Mouse (Mus musculus): ENCODE results near the gene Cyp2a22. TPM values are rescaled to one million over a fixed set of nuclear protein-coding genes. Genes with fewer than 3 reads are reported as not detected.
"Not testable (repeated sequence)": the region's sequence is repeated elsewhere in the genome, so short reads cannot be mapped to it uniquely, and the experiment has no call there.

Gene Cyp2a22
- not detected in 2 replicates for polyA plus RNA-seq (2016; fragmentation: Nextera tagmentation; extraction: Ambion mirVana)

DNA sequence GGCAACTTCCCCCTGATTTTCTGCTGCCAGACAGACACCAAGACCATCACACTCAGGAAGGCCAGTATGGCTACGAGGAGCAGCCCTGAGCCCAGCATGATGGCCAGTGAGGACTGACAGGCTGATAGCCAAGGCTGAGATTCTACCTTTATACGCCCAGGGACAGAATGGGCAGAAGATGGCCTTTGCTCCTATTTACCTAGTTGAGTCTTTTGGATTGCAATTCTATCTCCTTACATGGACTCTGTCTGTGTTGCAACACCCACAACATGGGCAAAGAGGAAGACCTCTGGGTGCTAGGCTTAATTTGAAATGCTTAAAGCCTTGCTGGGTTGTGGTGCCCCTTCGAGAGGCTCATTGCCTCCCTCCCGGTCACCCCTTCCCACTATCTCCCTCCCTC lies at the start of gene Cyp2a22:
Cyp2a22 (minus strand) TSS at position 123 of the 400 bp plus-strand sequence.
- H3K27ac ChIP-seq (replicated peaks) = no peak within 1 kb of the TSS
- 84% methylated on average over 4 of the region's 4 CpGs for WGBS
- no peak for DNase-seq (ENCODE audit: low spot score)
- no peaks in the 10 kb centered on the region for H3K4me1 ChIP-seq
- no peaks in the 10 kb centered on the region for H3K36me3 ChIP-seq (replicated peaks)
- H3K27me3 ChIP-seq (replicated peaks; ENCODE audit: low read depth, poor library complexity, severe bottlenecking) = no peaks in the 10 kb centered on the region
- no peak within 1 kb of the TSS for H3K4me3 ChIP-seq
- peaks cover 22% of the 10 kb centered on the region; the same call in 1 of the 2 replicates for H3K9me3 ChIP-seq

DNA sequence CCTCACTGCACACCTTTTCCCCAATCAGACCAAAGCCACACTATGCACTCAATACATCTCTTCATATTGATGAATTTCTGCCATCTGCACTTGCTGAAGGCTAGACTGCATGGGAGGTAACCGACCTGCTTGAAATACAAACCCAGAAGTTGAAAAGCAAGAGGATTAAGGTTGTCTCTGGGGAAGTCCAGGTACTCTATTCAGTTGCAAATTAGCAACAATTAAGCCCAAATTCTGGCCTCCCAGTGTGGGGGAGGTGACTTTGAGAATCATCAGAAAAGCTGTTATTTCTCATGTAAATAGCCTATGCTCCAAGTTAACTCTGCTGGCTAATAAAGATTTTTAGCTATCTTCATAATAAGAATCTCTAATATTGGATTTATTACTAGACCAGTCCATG lies 44.0 kb upstream of the Cyp2a22 start:
- H3K4me1 ChIP-seq; H3K27ac ChIP-seq (replicated peaks); DNase-seq (ENCODE audit: low spot score); H3K4me3 ChIP-seq; H3K36me3 ChIP-seq (replicated peaks); H3K9me3 ChIP-seq; H3K27me3 ChIP-seq (replicated peaks; ENCODE audit: low read depth, poor library complexity, severe bottlenecking): not testable (repeated sequence)
- 22% methylated on average over 1 of the region's 1 CpGs for WGBS

DNA sequence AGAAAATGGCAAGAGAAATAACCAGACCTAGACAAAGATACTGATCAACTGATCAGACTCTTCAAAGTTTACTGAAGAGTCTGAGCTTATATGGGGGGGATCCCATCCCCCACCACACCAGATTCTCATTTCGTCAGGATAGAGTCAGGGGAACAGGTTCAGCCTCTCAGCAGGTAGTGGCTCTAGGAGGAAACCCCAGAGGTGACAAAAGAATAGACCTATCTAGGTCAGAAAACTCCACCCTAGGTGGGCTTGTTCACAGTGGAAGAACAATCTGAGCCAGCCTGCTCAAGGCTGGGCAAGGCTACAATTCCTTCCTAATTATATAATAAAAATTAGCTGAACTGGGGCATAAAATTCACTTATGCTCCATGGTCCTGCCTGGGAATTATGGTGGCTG lies 43.4 kb upstream of the Cyp2a22 start:
- no peak for DNase-seq (ENCODE audit: low spot score)
- Histone ChIP-seq H3K9me3 (peaks cover 6% of the 10 kb centered on the region; the same call in 1 of the 2 replicates), H3K4me1 (no peaks in the 10 kb centered on the region), H3K27ac (replicated peaks) (no peak overlapping the region), H3K4me3 (no peak overlapping the region), H3K27me3 (replicated peaks; ENCODE audit: low read depth, poor library complexity, severe bottlenecking) (no peaks in the 10 kb centered on the region), H3K36me3 (replicated peaks) (no peaks in the 10 kb centered on the region)
- 12% methylated on average over 1 of the region's 1 CpGs for WGBS

- not testable (repeated sequence) for H3K36me3 ChIP-seq (replicated peaks); H3K27me3 ChIP-seq (replicated peaks; ENCODE audit: low read depth, poor library complexity, severe bottlenecking); DNase-seq (ENCODE audit: low spot score); H3K27ac ChIP-seq (replicated peaks); H3K4me1 ChIP-seq; H3K4me3 ChIP-seq; H3K9me3 ChIP-seq
- 89% methylated on average over 1 of the region's 1 CpGs for WGBS
Observed at GRCm38 (mm10) chr7:26981937-26982336, 42.8 kb upstream of the Cyp2a22 start.

DNA sequence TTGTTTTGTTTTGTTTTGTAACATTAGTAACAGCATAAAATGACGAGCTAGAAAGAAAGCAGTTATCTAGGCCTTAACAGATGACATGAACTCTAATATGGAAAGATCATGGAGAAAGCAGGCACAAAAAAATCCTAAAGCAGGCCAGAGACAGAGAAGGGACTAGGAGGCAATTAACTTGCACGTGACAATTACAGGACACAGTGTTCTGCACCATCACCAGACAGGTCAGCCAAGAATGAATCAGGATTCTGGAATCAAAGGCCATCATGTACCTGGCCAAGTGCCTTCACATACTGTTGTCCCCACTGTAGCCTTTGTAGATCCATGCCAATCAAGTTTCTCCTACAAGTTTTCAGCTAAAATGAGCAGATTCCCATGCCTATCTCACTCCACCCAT lies 42.3 kb upstream of the Cyp2a22 start:
- not testable (repeated sequence) for H3K4me3 ChIP-seq; DNase-seq (ENCODE audit: low spot score); H3K4me1 ChIP-seq; H3K9me3 ChIP-seq; H3K27me3 ChIP-seq (replicated peaks; ENCODE audit: low read depth, poor library complexity, severe bottlenecking); H3K27ac ChIP-seq (replicated peaks); H3K36me3 ChIP-seq (replicated peaks)
- WGBS = 79% methylated on average over 2 of the region's 2 CpGs

DNA sequence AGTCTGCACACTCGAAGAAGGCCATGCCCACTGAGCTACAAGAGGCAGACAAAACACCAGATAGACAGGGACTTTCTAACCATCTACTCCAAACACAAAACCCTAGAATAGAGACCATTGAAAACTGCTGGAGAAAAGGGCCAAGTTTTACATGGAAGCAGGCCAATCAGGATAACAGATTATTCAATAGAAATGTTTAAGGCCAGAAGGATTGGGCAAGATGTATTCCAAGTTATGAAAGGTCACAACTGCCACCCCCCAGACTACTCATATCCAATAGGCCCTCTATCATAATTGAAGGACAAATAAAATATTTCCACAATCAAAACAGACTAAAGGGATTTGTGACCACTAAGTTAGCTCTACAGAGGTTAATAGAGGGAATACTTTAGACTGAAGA lies 23.2 kb upstream of the Cyp2a22 start:
- H3K4me3 ChIP-seq; DNase-seq (ENCODE audit: low spot score); H3K36me3 ChIP-seq (replicated peaks); H3K9me3 ChIP-seq; H3K27ac ChIP-seq (replicated peaks); H3K4me1 ChIP-seq; H3K27me3 ChIP-seq (replicated peaks; ENCODE audit: low read depth, poor library complexity, severe bottlenecking): not testable (repeated sequence)
- WGBS = 66% methylated on average over 1 of the region's 1 CpGs

DNA sequence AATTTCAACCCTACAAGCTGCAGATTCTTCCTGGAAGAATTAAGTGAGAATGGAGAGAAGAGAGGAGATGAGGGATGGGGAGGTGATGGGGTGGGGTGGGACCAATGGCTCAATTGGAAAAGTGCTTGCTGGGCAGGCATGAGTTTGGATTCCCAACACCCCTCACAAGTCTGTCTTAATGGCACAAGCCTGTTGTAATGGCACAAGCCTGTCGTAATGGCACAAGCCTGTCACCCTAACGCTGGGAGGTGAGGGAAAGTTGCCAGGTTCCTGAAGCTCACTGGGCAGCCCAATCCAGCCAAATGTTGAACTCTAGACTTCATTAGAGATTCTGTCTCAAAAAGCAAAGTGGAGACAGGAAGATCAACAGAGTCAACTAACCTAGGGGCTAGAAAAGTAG lies 14.1 kb upstream of the Cyp2a22 start:
- H3K27me3 ChIP-seq (replicated peaks; ENCODE audit: low read depth, poor library complexity, severe bottlenecking); H3K27ac ChIP-seq (replicated peaks); H3K4me3 ChIP-seq; DNase-seq (ENCODE audit: low spot score); H3K9me3 ChIP-seq; H3K4me1 ChIP-seq; H3K36me3 ChIP-seq (replicated peaks): not testable (repeated sequence)
- WGBS = 79% methylated on average over 2 of the region's 2 CpGs

GRCm38 (mm10) chr7:26952671-26953070 lies 13.5 kb upstream of the Cyp2a22 start:
- H3K27me3 ChIP-seq (replicated peaks; ENCODE audit: low read depth, poor library complexity, severe bottlenecking); H3K9me3 ChIP-seq; H3K36me3 ChIP-seq (replicated peaks); H3K4me3 ChIP-seq; H3K4me1 ChIP-seq; DNase-seq (ENCODE audit: low spot score); H3K27ac ChIP-seq (replicated peaks): not testable (repeated sequence)
- WGBS = 82% methylated on average over 3 of the region's 3 CpGs

GRCm38 (mm10) chr7:26941320-26941925 lies 2.2 kb upstream of the Cyp2a22 start:
- not testable (repeated sequence) for H3K4me3 ChIP-seq; H3K36me3 ChIP-seq (replicated peaks); H3K27me3 ChIP-seq (replicated peaks; ENCODE audit: low read depth, poor library complexity, severe bottlenecking); DNase-seq (ENCODE audit: low spot score); H3K27ac ChIP-seq (replicated peaks); H3K4me1 ChIP-seq
- H3K9me3 ChIP-seq = peaks cover 26% of the 10 kb centered on the region; the same call in 1 of the 2 replicates
- 56% methylated on average over 2 of the region's 2 CpGs for WGBS

GRCm38 (mm10) chr7:26917114-26917513 lies 22.1 kb downstream of the Cyp2a22 start:
- H3K27ac ChIP-seq (replicated peaks); H3K27me3 ChIP-seq (replicated peaks; ENCODE audit: low read depth, poor library complexity, severe bottlenecking); H3K4me3 ChIP-seq; H3K4me1 ChIP-seq; DNase-seq (ENCODE audit: low spot score); H3K36me3 ChIP-seq (replicated peaks): not testable (repeated sequence)
- peaks cover 12% of the 10 kb centered on the region; the same call in 1 of the 2 replicates for H3K9me3 ChIP-seq
- WGBS = 69% methylated on average over 2 of the region's 2 CpGs

Other genes starting within 250 kb of the Cyp2a22 start
- gene Cyp2b19, start 182.2 kb downstream of the Cyp2a22 start, polyA plus RNA-seq (2016; fragmentation: Nextera tagmentation; extraction: Ambion mirVana) = 0.05 TPM in 1 of 2 replicates, not detected in the other
- gene Cyp2g1, start 130.5 kb downstream of the Cyp2a22 start, polyA plus RNA-seq (2016; fragmentation: Nextera tagmentation; extraction: Ambion mirVana) = not detected in 2 replicates
- gene Cyp2a5, start 104.1 kb downstream of the Cyp2a22 start, polyA plus RNA-seq (2016; fragmentation: Nextera tagmentation; extraction: Ambion mirVana) = not detected in 2 replicates
- gene Cyp2a12, start 89.7 kb upstream of the Cyp2a22 start, polyA plus RNA-seq (2016; fragmentation: Nextera tagmentation; extraction: Ambion mirVana) = not detected in 2 replicates
- not detected in 2 replicates for gene Cyp2f2, start 180.5 kb upstream of the Cyp2a22 start, polyA plus RNA-seq (2016; fragmentation: Nextera tagmentation; extraction: Ambion mirVana)
- 0.09 and 0.16 TPM in 2 replicates for gene Cyp2t4, start 214.3 kb upstream of the Cyp2a22 start, polyA plus RNA-seq (2016; fragmentation: Nextera tagmentation; extraction: Ambion mirVana)
- 77.5 and 81.3 TPM in 2 replicates for gene Egln2, start 227.4 kb upstream of the Cyp2a22 start, polyA plus RNA-seq (2016; fragmentation: Nextera tagmentation; extraction: Ambion mirVana)
- 60.0 and 63.1 TPM in 2 replicates for gene Rab4b, start 239.5 kb upstream of the Cyp2a22 start, polyA plus RNA-seq (2016; fragmentation: Nextera tagmentation; extraction: Ambion mirVana)
- 1.3 TPM in 1 of 2 replicates, not detected in the other for gene Gm21983, start 241.7 kb upstream of the Cyp2a22 start, polyA plus RNA-seq (2016; fragmentation: Nextera tagmentation; extraction: Ambion mirVana)
- gene Mia, start 241.8 kb upstream of the Cyp2a22 start, polyA plus RNA-seq (2016; fragmentation: Nextera tagmentation; extraction: Ambion mirVana) = 0.62 and 1.5 TPM in 2 replicates